Mouse (Mus musculus): ENCODE data around the gene Olfr689.
"Not testable (repeated sequence)": the region's sequence is repeated elsewhere in the genome, so short reads cannot be mapped to it uniquely, and the experiment has no call there.

Gene Olfr689

DNA sequence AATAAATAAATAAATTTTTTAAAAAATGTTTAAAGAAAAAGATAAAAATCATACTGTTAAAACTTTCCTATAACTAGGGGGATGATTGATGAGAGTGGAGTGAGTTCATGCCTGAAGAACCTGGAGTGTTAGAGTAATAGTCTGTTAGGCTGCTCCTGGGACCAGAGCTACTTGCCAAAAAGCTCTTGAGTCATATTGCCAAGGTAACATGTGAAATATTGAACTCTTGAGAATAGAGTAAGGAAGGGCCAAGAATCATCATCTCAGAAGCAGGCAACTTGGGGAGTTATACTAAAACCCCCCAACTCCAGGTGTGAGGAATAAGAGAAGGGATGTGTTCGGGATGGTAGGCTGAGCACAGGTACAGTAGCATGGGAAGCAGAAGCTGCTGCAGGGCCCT is at the start of gene Olfr689:
TSS of gene Olfr689 (plus strand) at position 301 of the 400 bp plus-strand sequence.
- DNase-seq, result no peak

DNA sequence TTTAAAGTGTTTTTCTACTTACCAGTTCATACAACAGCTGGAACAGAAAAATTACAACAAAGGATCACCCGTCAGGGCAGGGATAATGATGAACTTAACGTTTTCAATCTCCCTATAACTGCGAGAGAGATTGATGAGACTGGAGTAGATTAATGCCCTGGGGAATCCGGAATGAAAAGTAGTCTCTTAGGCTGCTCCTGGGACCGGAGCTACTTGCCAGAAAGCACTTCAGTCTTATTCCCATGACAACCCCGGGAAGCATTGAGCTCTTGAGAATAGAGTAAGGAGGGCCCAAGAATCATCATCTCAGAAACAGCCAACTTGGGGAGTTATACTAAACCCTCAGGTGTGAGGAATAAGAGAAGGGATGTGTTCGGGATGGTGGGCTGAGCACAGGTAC is 38.5 kb upstream of the Olfr689 start:
- DNase-seq, result no peak

DNA sequence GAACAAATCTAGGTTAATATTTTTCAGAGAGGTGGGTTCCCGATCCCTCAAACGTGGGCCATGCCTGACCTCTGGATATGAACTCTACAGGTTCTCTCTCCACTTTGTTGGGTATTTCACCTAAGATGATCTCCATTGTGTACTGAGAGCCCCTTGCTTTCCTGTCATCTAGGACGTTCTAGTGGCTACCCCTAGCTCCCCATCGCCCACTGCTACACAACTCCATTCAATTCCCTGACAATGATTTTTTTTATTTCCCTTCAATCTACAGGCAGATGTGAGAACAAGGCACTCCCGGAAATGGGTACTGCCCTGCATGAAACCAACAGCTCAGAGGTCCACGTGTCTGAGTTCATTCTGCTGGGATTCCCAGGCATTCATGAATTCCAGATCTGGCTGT is 23.2 kb upstream of the Olfr689 start, which contains the start of gene Olfr688:
TSS of gene Olfr688 (plus strand) at position 301 of the 400 bp plus-strand sequence.
- DNase-seq, result no peak

DNA sequence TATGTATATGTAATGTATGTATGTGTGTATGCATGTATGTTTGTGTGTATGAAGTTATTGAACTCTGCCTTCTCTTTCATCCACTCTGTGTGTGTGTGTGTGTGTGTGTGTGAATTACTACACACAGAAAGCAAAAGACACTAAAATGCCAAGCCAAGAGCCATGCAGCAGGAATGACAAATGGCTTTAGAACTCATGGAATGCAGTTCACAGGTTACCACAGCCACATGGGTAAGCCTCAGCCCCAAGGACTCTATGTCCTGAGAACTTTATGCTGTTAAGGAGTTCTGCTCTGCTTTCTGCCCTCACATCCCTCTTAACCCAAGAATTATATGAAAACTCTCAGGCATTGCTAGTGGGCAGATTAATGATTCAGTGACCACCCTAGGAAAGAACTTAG is 20.9 kb upstream of the Olfr689 start:
- no peak for DNase-seq

DNA sequence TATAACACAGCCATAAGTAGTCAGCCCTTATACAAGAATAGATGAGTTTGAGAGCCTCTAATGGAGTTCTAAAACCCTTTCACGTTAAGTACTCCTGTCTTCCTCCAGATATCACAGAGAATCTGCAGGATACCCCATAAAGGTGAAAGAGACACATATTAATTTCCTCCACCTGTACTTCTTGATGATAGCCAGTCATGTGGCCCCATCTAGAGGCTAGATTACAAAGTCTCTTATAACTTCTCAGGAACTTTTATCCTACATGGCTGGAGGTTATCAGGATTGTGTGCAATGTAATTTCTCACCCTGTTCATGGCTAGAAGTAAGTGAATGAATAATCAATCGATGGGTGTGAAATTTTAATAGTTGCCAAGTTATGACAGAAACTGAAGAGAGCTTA is 14.3 kb downstream of the Olfr689 start:
- DNase-seq, result no peak

DNA sequence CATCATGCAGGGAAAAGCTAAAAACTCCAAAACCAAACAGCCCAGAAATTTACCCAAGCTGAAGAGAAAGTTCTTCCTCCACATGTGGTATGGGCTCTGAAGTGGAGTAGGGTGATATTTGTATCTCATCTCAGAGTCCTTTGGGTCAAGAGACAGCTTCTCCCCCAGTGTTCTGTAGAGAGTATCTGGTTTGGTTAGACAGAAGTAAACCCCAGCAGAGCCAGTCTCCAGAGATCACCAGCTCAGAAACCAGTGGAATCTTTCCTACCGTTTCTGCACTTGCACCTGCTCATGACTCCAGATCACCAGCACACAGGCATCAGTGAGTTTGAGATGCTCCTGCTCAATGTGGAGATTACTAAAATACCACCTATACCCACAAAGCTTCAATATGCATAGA is 23.0 kb downstream of the Olfr689 start, which contains the start of gene Olfr690:
TSS of gene Olfr690 (minus strand) at position 101 of the 400 bp plus-strand sequence.
- no peak for DNase-seq

DNA sequence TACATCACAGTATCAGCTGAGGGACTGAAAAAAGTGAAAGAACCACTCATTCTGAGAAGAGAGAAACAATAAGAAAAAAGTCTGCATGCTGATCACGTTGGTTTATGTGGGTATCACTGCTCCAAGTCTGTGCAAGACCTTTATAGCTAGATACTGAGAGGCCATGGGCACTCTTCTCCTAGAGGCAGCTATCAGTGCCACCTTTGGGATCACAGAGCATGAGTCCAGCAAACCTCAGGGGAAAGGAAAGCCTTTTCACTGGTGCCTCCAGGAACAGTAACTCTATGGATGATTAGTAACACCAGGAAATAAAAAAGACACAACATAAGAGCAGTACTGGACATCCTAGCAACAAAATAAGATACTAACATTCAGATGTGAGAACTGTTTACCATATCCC is 31.2 kb downstream of the Olfr689 start, which contains the start of gene Olfr691:
TSS of gene Olfr691 (minus strand) at position 101 of the 400 bp plus-strand sequence.
- no peak for DNase-seq

DNA sequence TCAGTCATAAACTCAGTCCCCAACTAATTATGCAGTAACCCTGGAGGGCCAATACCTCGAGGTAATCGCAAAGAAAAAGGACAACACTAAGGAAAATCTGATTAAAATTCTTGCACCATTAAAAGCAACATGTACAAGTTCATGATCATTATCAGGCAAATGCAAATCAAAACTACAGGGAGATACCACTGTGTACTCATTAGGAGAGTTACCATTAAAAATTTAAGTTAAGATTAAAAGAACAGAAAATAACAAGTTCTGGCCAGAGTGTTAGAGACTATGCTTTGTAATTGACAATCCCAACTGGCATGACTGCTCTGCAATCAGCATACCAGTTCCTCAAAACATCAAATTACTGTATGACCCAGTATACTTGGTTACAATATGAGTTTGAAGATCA is 31.8 kb downstream of the Olfr689 start:
- DNase-seq, result no peak

DNA sequence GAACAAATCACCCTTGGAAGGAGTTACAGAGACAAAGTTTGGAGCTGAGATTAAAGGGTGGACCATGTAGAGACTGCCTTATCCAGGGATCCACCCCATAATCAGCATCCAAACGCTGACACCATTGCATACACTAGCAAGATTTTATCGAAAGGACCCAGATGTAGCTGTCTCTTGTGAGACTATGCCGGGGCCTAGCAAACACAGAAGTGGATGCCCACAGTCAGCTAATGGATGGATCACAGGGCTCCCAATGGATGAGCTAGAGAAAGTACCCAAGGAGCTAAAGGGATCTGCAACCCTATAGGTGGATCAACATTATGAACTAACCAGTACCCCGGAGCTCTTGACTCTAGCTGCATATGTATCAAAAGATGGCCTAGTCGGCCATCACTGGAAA is 45.1 kb downstream of the Olfr689 start:
- not testable (repeated sequence) for DNase-seq

DNA sequence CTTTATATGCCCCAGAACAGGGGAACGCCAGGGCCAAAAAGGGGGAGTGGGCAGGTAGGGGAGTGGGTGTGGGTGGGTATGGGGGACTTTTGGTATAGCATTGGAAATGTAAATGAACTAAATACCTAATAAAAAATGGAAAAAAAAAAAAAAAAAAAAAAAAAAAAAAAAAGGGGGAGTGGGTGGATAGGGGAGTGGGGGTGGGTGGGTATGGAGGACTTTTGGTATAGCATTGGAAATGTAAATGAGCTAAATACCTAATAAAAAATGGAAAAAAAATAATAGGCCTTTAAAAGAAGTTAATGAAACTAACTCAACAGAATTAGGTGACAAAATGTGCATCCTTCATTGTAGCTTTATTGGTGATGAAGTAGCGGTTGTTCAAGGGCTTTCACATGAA is 45.5 kb downstream of the Olfr689 start:
- not testable (repeated sequence) for DNase-seq

DNA sequence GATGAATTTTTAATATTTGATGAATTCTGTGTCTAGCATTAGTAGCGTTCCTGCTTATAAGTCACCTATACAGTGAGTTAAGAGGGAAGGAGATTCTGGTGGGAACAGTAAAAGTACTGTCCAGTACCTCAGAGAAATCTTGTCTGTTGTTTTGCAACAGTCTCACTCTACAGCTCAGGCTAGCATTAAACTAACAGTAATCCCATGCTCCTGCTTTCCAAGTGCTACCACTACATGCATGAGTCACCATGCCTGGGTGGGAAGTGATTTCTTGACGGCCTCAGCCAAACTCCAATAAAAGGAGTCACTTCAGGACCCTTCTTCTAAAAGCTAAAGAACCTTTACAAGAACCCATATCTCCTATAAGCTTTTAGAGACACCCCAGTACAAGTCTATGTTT is 50.7 kb downstream of the Olfr689 start:
- no peak for DNase-seq

DNA sequence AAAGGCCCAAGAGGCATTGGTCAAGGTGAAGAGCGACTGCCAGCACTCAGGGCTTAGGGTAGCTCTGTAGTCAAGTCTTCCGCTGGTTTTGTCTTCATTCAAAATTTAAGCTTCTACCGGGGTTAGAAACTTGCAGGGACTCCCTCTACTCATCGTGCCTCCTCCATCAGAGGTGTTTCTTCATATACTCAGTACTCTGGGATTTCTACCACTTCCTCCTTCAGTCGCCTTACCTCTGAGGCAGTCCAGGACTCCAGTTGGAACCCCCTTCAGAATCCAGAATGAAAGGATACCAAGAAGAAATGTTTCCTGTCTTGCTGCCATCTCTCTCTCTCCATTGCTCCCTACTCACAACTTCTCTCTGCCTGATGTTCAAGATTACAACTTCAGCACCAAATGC is 56.3 kb downstream of the Olfr689 start:
- DNase-seq, result no peak

DNA sequence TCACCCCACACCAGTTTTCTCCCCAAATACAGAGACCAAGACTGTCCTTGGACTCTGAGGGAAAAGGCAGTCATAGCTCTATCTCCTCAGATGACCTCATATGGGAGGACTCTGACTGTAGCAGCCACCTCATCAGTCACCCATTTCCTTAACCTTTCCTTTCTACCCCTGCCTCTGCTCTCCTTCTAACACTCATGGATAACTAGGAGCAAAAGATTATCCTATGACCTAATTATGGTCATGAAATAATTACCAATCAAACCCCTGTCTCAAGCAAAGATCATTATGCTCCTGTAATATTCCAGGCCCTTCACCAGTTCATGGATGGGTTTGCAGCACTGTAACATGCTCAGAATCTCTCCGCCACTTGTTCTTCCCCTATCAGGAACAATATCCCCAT is 57.0 kb downstream of the Olfr689 start, which contains the start of gene Olfr692:
TSS of gene Olfr692 (plus strand) at position 301 of the 400 bp plus-strand sequence.
- no peak for DNase-seq

DNA sequence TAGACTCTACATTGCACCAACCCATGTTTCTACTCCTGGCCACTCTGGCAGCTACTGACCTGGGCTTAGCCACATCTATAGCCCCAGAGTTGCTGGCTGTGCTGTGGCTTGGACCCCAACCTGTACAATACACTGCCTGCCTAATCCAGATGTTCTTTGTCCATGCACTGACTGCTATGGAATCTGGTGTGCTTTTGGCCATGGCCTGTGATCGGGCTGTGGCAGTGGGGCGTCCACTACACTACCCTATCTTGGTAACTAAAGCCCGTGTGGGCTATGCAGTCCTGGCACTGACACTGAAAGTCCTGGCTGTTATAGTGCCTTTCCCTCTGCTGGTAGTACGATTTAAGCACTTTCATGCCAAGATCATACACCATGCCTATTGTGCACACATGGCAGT is 57.6 kb downstream of the Olfr689 start:
- DNase-seq, result no peak
